Mouse (Mus musculus) embryo, embryonic 10 days (tissue): ENCODE measurements around the gene Scn4a.

Experiments used
- DNase-seq: peaks from one replicate; pipeline ENCODE4 v3.0.0-alpha.2; 2015; ENCODE audit warnings: low spot score

Gene Scn4a

DNA sequence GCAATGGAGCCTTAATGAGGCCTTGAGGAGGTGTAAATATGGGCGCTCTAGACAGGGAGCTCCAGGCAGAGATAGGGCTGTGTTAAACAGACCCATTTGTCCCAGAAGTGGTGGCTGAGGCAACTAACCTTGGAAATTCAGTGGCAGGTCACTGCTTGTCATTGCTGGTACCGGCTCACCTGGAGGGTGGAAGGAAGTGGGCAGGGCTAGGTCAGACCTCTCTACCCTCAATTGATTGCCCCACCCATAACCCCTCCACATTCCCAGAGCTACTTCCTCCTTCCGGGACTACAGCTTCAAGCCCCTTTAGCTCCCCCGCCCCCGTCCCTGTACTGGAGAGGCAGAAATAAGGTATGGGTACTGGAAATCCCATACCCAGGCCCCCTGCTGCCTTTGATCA is 39.6 kb downstream of the Scn4a start:
- no peak for DNase-seq

- DNase-seq = no peak
These were observed 43.0 kb downstream of the Scn4a start for GRCm38 (mm10) chr11:106310123-106310522.

GRCm38 (mm10) chr11:106308162-106308561 is 44.9 kb downstream of the Scn4a start:
- DNase-seq = no peak

- DNase-seq = no peak
These were observed 45.7 kb downstream of the Scn4a start for GRCm38 (mm10) chr11:106307432-106307831.

- no peak for DNase-seq
These were observed 46.3 kb downstream of the Scn4a start for GRCm38 (mm10) chr11:106306758-106307157.

- DNase-seq = no peak
These were observed 47.1 kb downstream of the Scn4a start for GRCm38 (mm10) chr11:106306065-106306385.

DNA sequence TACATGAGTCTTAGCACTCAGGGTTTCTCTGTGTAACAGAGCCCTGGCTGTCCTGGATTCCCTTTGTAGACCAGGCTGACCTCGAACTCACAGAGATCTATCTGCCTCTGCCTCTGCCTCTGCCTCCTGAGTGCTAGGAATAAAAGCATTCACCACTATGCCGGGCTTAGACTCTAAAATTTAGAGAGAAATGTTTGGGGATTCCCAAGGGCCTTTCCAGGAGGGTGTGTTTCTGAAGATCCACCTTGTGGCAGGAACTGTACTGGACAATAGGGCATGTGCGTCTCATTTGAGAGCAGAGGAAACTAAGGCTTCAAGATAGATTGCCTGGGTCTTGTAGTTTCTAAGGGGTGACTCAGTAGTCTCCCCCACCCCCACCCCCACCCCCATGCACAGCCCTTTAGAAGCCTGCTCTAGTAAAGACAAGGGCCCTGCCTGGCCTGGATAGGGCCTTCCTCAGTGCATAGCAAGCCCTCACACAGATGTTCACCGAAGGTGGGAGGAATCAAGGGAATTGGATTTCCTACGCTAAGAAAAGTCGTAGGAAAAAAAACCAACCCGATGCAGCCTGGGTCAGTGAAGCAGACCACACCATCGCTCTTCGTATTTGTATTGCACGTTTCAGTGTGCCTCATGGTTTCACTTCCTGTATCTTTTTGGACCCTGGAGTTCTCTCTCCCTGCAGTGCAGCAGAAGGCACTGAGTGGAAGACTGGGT is 47.6 kb downstream of the Scn4a start:
- no peak for DNase-seq

- peak; percentile 89 for DNase-seq
These were observed 50.5 kb downstream of the Scn4a start for GRCm38 (mm10) chr11:106302634-106303033.

DNA sequence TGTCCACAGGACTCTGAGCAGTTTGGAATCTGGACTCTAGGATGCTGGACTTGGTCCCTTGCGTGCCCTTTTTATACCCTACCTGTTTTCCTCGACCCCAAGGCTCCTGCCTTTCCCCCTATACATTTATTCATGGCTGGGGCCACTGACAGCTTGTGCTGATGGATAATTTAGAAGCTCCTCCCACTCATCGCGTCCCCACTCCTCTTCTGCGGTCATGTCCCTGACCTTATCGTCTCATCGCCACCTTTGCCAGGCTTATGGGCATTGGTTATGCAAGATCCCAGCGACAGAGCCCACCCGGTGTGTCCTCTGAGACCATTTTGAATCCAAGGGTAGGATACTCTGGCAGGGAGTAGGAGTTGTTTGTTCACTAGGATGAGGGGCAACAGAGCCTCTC is 51.3 kb downstream of the Scn4a start, which contains the start of gene Gh:
TSS of gene Gh (minus strand) at position 101 of the 400 bp plus-strand sequence.
- DNase-seq = no peak

DNA sequence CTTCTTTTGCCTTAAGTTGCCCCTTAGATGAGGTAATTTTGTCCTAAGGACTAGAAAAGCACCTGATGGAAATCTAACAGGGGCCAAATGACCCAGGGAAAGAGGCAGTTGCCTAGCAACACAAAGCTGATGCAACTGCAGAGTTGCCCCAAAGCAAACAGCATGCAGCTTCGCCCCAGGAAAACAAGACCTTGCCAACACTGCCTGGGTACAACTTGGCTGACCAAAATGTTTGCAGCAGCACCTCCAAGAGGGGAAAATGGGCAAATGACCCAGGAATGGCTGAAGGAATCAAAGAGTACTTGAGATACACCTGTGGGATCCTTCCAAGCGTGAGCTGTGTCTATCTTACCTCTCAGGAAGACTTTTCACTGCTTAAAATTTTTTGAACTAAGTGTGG is 61.2 kb downstream of the Scn4a start:
- DNase-seq = no peak

DNA sequence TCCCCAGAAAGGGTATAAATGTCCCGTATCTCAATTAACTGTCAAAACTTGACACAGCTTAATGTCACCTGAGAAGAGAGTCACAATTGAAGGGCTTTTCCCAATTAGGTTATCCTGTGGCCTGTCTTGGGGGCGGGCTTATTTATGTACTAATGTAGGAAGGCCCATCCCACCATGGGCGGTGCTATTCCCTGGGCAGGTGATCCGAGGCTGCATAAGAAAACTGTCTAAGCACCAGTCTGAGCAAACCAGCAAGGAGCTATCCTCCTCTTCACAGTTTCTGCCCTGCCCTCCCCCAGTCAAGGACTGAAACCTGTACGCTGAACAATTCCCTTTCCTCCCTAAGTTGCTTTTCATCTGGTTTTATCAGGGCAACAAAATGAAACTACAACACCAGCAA is 62.7 kb downstream of the Scn4a start:
- DNase-seq = no peak

GRCm38 (mm10) chr11:106289369-106289768 is 63.7 kb downstream of the Scn4a start:
- no peak for DNase-seq

DNA sequence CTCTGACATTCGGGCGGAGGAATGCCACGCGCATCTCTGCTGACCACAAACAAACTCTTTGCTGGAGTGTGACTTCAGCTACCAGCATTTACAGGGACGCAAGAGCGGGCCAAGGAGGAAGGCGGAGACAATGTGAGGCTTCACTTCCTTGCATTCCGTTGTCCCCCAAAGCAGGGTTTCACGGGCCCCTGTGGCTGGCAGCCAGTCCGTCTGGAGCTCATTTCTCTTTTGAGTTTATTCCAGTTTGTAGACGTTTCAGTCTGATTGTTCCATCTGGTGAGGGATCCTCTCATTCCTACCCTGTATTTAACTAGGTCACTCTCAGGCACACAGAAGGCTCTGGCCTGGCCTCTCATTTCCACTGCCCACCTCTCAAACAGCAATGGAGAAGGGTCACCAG is 66.1 kb downstream of the Scn4a start:
- no peak for DNase-seq

GRCm38 (mm10) chr11:106286206-106286605 is 66.9 kb downstream of the Scn4a start:
- no peak for DNase-seq

GRCm38 (mm10) chr11:106284126-106284525 is 69.0 kb downstream of the Scn4a start:
- no peak for DNase-seq

- DNase-seq = no peak
These were observed 69.7 kb downstream of the Scn4a start for GRCm38 (mm10) chr11:106283371-106283770.

DNA sequence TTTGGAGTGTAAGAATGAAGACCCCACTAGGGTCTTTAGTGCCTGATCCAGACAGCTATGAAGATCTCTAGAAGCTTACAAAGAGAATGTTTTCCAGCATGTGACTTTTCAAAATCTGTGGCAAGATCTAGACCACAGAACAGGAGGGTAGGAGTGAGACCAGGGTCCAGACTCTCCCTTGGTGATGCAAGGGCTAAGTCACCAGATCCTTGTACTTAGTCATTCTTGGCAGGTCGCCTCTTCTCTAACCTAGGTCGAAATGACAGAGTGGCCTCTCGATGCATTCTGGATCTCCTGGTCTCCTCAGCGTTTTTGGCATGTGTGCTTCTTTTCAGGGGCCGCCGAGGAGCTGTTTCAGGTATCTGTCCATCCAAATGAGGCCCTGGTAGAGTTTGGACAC is 70.6 kb downstream of the Scn4a start:
- DNase-seq = no peak

GRCm38 (mm10) chr11:106276454-106276853 is 76.6 kb downstream of the Scn4a start, which contains the start of gene Tcam1:
Tcam1 (plus strand) TSS chr11:106276672.
- peak; percentile 97 for DNase-seq

GRCm38 (mm10) chr11:106274971-106275411 is 78.1 kb downstream of the Scn4a start:
- no peak for DNase-seq

DNA sequence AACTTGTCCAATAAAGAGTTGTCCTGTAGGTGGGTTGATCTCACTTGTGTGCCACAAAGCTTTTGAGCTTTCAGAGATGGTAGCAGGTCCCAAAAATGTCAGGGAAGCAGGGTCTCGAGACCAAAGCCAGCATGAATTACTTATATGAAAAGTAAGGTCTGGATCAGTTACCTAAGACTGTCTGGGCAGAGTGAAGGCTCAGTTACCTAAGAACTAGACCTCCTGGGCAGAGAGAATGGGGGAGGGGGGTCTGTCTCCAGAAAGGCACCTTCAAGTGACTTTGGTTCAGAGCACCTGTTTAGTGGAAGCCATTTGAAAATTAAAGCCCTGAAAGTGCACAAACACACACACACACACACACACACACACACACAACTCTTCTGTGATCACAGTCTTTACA is 78.7 kb downstream of the Scn4a start:
- no peak for DNase-seq

DNA sequence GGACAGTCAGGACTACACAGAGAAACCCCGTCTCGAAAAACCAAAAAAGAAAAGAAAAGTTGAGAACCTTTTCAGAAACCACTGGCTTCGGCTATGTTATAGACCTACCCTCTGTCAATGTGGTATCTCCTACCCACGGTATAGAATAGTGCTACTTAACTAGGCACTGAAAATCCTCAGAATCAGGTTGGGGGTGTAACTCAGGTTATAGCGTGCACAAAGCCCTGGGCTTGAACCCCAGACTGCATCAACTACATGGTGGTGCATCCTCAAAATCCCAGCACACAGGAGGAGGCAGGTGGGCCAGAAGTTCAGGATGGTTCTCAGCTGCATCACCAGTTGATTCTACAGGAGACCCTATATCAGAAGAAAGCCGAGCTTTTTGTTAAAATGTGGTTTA is 79.3 kb downstream of the Scn4a start:
- no peak for DNase-seq

DNA sequence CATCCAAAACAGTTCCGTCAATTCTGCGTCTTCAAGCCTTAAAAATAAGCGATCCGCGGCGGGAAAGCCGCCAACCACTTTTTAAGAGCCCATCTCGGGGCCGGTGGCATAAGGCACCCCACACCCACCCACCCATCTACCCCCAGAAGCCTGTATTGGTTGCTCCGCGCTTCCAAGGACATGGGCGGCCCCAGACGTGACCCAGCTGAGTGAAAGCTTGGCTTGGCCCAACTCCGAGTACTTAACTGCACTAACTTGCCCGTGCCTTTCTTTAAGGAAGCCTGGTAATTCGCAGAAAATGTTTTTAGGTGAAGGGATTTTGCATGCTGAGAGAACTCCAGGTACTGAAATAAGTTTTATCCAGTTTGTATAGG is 79.8 kb downstream of the Scn4a start:
- DNase-seq = no peak

GRCm38 (mm10) chr11:106272644-106273310 is 80.3 kb downstream of the Scn4a start, which contains the start of gene Smarcd2:
Smarcd2 (minus strand) TSS chr11:106272972.
- peak; percentile 97 for DNase-seq
